Mouse (Mus musculus) hematopoietic multipotent progenitor cell, adult 10-12 weeks (in vitro differentiated cells): Measurements from ENCODE around the gene Nupl2. TPM values are rescaled to one million over a fixed set of nuclear protein-coding genes. Genes with fewer than 3 reads are reported as not detected.

ENCODE experiments used
- polyA plus RNA-seq: library from polyadenylated mRNA; stranded (reverse); fragments of >175 nt; gene quantifications from 2 replicates; pipeline ENCODE4 v1.2.3, GENCODE M21; 2012; ENCODE audit warnings: low replicate concordance

Gene Nupl2
- polyA plus RNA-seq: 7.4 and 8.7 TPM in 2 replicates

GRCm38 (mm10) chr5:24164789-24165445 is at the start of gene Nupl2:
Gene Nupl2 (plus strand): TSS chr5:24164963.

Other genes with a start within 250 kb of the Nupl2 start
- gene Fam126a, start 134.3 kb upstream of the Nupl2 start, polyA plus RNA-seq: 1.5 and 6.3 TPM in 2 replicates
- gene Klhl7, start 64.4 kb upstream of the Nupl2 start, polyA plus RNA-seq: 1.6 and 1.7 TPM in 2 replicates
- gene Kcnh2, start 186.6 kb downstream of the Nupl2 start, polyA plus RNA-seq: 2.7 and 3.8 TPM in 2 replicates
- 0.03 and 0.55 TPM in 2 replicates for gene Nos3, start 199.8 kb downstream of the Nupl2 start, polyA plus RNA-seq
- 0.76 and 2.1 TPM in 2 replicates for gene Atg9b, start 227.2 kb downstream of the Nupl2 start, polyA plus RNA-seq
- gene Abcb8, start 228.7 kb downstream of the Nupl2 start, polyA plus RNA-seq: 22.2 and 24.6 TPM in 2 replicates
- not detected in 2 replicates for gene Asic3, start 248.4 kb downstream of the Nupl2 start, polyA plus RNA-seq